Mouse (Mus musculus) cerebellum, adult 2 months (tissue): ENCODE data around the gene Nusap1. TPM values are rescaled to one million over a fixed set of nuclear protein-coding genes. Genes with fewer than 3 reads are reported as not detected.
A peak's percentile ranks its signal among the peaks of the same experiment; 100 is the strongest.

Experiments used
- DNase-seq, 2 experiments: peaks; one replicate each; pipeline ENCODE4 v3.0.0; 2021
- H3K27ac ChIP-seq: fragments of 200-500 bp; 2 replicates; pipeline ENCODE4 v1.5.1; 2012; ENCODE audit warnings: low read length, control low read depth, inconsistent platforms; ENCODE audit not compliant: insufficient read depth
- H3K27me3 ChIP-seq: fragments of 200-500 bp; 2 replicates; pipeline ENCODE4 v1.6.1; 2012; ENCODE audit warnings: inconsistent platforms, mild to moderate bottlenecking, low read length, moderate library complexity; ENCODE audit not compliant: control insufficient read depth, insufficient read depth
- H3K4me1 ChIP-seq: fragments of 200-500 bp; 2 replicates; pipeline ENCODE4 v1.6.1; 2011; ENCODE audit warnings: low read length; ENCODE audit not compliant: control insufficient read depth, insufficient read depth
- H3K4me3 ChIP-seq: fragments of 200-500 bp; replicated peaks from 2 replicates; pipeline ENCODE3; 2011; ENCODE audit warnings: mild to moderate bottlenecking, low read depth, low read length, control low read depth; ENCODE audit not compliant: insufficient read depth
- CTCF ChIP-seq: fragments of 200-500 bp; IDR thresholded peaks from 2 replicates; pipeline ENCODE4 v1.5.1; 2011; ENCODE audit warnings: low read depth, mild to moderate bottlenecking, control low read depth, low read length, moderate library complexity, borderline replicate concordance; ENCODE audit not compliant: insufficient read depth
- POLR2A ChIP-seq: fragments of 200-500 bp; IDR thresholded peaks from 2 replicates; pipeline ENCODE4 v1.6.1; 2011; ENCODE audit warnings: low read length, control low read depth, borderline replicate concordance; ENCODE audit not compliant: insufficient read depth
- WGBS: fragments of 180-500 bp; shearing (Covaris S2); methylation state at CpG from one replicate; pipeline ENCODE4 v1.1.7; 2018; 5-methylcytosine and 5-hydroxymethylcytosine counted together
- polyA plus RNA-seq: library from polyadenylated mRNA; depleted of rRNA; stranded (reverse); fragments of >200 nt; gene quantifications from 2 replicates; pipeline ENCODE4 v1.2.3, GENCODE M21; 2012; rRNA removed

Nusap1 gene
- 0.32 and 0.39 TPM in 2 replicates for polyA plus RNA-seq

GRCm38 (mm10) chr2:119618199-119618982, at the start of gene Nusap1, which contains the start of gene Oip5:
Gene Nusap1 (plus strand): TSS chr2:119618298.
Gene Oip5 (minus strand): TSS chr2:119618469.
- DNase-seq, result peak; percentile 91 to 94
- Histone ChIP-seq H3K27ac (no peak within 1 kb of the TSS), H3K4me1 (no peaks in the 10 kb centered on the region), H3K27me3 (no peaks in the 10 kb centered on the region), H3K4me3 (peak within 1 kb of the TSS; percentile 96)
- TF ChIP-seq CTCF (no peak), POLR2A (no peak)
- under 1% methylated on average over 55 of the region's 55 CpGs for WGBS

GRCm38 (mm10) chr2:119572471-119572870, 45.6 kb upstream of the Nusap1 start:
- WGBS, result 81% methylated on average over 1 of the region's 1 CpGs

GRCm38 (mm10) chr2:119581571-119581970, 36.5 kb upstream of the Nusap1 start:
- Histone ChIP-seq H3K4me3 (no peak overlapping the region), H3K27me3 (no peaks in the 10 kb centered on the region), H3K4me1 (no peaks in the 10 kb centered on the region), H3K27ac (no peak overlapping the region)
- WGBS, result 85% methylated on average over 3 of the region's 3 CpGs
- TF ChIP-seq POLR2A (no peak), CTCF (no peak)
- DNase-seq, result no peak

More at GRCm38 (mm10) chr2:119572471-119572870, 45.6 kb upstream of the Nusap1 start:
- no peak overlapping the region for H3K4me3 ChIP-seq
- H3K27me3 ChIP-seq, result no peaks in the 10 kb centered on the region
- no peak for TF ChIP-seq CTCF
- TF ChIP-seq POLR2A, result no peak
- no peak overlapping the region for H3K27ac ChIP-seq
- DNase-seq, result no peak
- no peaks in the 10 kb centered on the region for H3K4me1 ChIP-seq

GRCm38 (mm10) chr2:119583439-119583838, 34.7 kb upstream of the Nusap1 start:
- 88% methylated on average over 2 of the region's 2 CpGs for WGBS

GRCm38 (mm10) chr2:119584282-119584681, 33.8 kb upstream of the Nusap1 start:
- WGBS, result 89% methylated on average over 8 of the region's 8 CpGs
- H3K27ac ChIP-seq, result no peak overlapping the region
- H3K4me3 ChIP-seq, result no peak overlapping the region
- no peaks in the 10 kb centered on the region for H3K4me1 ChIP-seq
- no peak for DNase-seq
- H3K27me3 ChIP-seq, result no peaks in the 10 kb centered on the region
- TF ChIP-seq POLR2A, result no peak
- TF ChIP-seq CTCF, result no peak

More at GRCm38 (mm10) chr2:119583439-119583838, 34.7 kb upstream of the Nusap1 start:
- no peak for DNase-seq
- Histone ChIP-seq H3K4me1 (no peaks in the 10 kb centered on the region), H3K4me3 (no peak overlapping the region), H3K27me3 (no peaks in the 10 kb centered on the region), H3K27ac (no peak overlapping the region)
- TF ChIP-seq POLR2A (no peak), CTCF (no peak)

GRCm38 (mm10) chr2:119587383-119587782, 30.7 kb upstream of the Nusap1 start:
- Histone ChIP-seq H3K27ac (no peak overlapping the region), H3K4me3 (no peak overlapping the region), H3K4me1 (no peaks in the 10 kb centered on the region), H3K27me3 (no peaks in the 10 kb centered on the region)
- 16% methylated on average over 4 of the region's 4 CpGs for WGBS
- peak; percentile 66 for TF ChIP-seq CTCF
- no peak for TF ChIP-seq POLR2A
- DNase-seq, result peak; percentile 25 to 51

GRCm38 (mm10) chr2:119591247-119591646, 26.9 kb upstream of the Nusap1 start:
- no peak overlapping the region for H3K4me3 ChIP-seq
- H3K4me1 ChIP-seq, result peaks cover 5% of the 10 kb centered on the region; the same call in 1 of the 2 replicates
- no peak for TF ChIP-seq CTCF
- TF ChIP-seq POLR2A, result no peak
- DNase-seq, result no peak
- WGBS, result 85% methylated on average over 3 of the region's 3 CpGs
- H3K27me3 ChIP-seq, result no peaks in the 10 kb centered on the region
- no peak overlapping the region for H3K27ac ChIP-seq

- no peaks in the 10 kb centered on the region for H3K27me3 ChIP-seq
- H3K4me1 ChIP-seq, result peaks cover 16% of the 10 kb centered on the region
- TF ChIP-seq POLR2A (no peak), CTCF (no peak)
- H3K4me3 ChIP-seq, result peak overlapping the region; percentile 52
- DNase-seq, result no peak
- peak overlapping the region; percentile 51; the same call in 1 of the 2 replicates for H3K27ac ChIP-seq
- WGBS, result 5% methylated on average over 7 of the region's 7 CpGs
These were observed 24.4 kb upstream of the Nusap1 start for GRCm38 (mm10) chr2:119593765-119594112.
